Mouse (Mus musculus) liver, embryonic 14.5 days (tissue): ENCODE measurements around the gene Noxa1.

Experiments used
- CTCF ChIP-seq: IDR thresholded peaks from 2 replicates; pipeline ENCODE4 v1.5.1; 2016; ENCODE audit warnings: antibody characterized with exemption, low read depth, control low read depth
- EP300 ChIP-seq: IDR thresholded peaks from 2 replicates; pipeline ENCODE4 v1.6.1; 2016; ENCODE audit warnings: antibody characterized with exemption, low read depth

DNA sequence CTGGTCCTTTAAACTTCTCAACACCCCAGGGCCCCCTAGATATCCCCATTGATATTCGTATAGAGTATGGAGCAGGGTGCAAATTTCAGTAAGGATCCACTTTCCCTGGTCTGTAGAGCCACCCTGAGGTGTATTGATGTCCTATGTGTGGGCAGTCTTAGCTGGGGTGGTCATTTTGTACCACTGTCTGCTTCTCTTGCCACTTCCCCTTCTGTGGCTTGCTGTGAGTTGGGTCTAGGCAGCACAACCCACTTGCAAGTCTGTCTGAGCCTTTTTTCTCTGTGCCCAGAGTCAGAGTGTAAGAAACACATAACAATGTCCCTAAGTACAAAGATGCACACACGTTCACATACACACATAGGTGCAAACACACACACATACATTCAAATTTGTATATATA, 19.4 kb upstream of the Noxa1 start:
- no peak for TF ChIP-seq CTCF
- no peak for TF ChIP-seq EP300
